Mouse (Mus musculus) stomach, postnatal 0 days (tissue): ENCODE measurements at regions not wholly inside any gene's neighbourhood (a gene's known extent, or its start where the extent isn't known, plus 50 kb on each side); places are given as distances from the start of the nearest gene placed in this dataset.

Source experiments
- ATAC-seq: fragments of 200-750 bp; cut with Nextera tagmentation; 2 replicates; pipeline ENCODE4 v1.8.0; 2017; ENCODE audit not compliant: low FRiP score, low TSS enrichment
- DNase-seq: peaks from one replicate; pipeline ENCODE4 v3.0.0-alpha.2; 2016; ENCODE audit warnings: low spot score
- H3K27ac ChIP-seq: fragments of 300-500 bp; sonication (generic); replicated peaks from 2 replicates; pipeline ENCODE4 v1.5.1; 2014; ENCODE audit warnings: mild to moderate bottlenecking, control low read depth
- H3K27me3 ChIP-seq: fragments of 300-500 bp; sonication (generic); 2 replicates; pipeline ENCODE4 v1.6.1; 2014; ENCODE audit warnings: low read length; ENCODE audit not compliant: control insufficient read depth, insufficient read depth
- H3K36me3 ChIP-seq: fragments of 300-500 bp; sonication (generic); 2 replicates; pipeline ENCODE4 v1.6.1; 2014; ENCODE audit warnings: low read length, mixed read lengths; ENCODE audit not compliant: control insufficient read depth, insufficient read depth
- H3K4me1 ChIP-seq: fragments of 300-500 bp; sonication (generic); replicated peaks from 2 replicates; pipeline ENCODE4 v1.6.1; 2014; ENCODE audit warnings: antibody characterized with exemption; ENCODE audit not compliant: control insufficient read depth, insufficient read depth
- H3K4me2 ChIP-seq: fragments of 300-500 bp; sonication (generic); replicated peaks from 2 replicates; pipeline ENCODE4 v1.6.1; 2014; ENCODE audit warnings: low read depth, mild to moderate bottlenecking, control low read depth, moderate library complexity
- H3K4me3 ChIP-seq: fragments of 300-500 bp; sonication (generic); 2 replicates; pipeline ENCODE4 v1.5.1; 2014; ENCODE audit warnings: low read depth, low read length, control low read depth
- H3K9ac ChIP-seq: fragments of 300-500 bp; sonication (generic); 2 replicates; pipeline ENCODE4 v1.6.1; 2014; ENCODE audit warnings: mild to moderate bottlenecking, low read length, control low read depth, mixed read lengths
- H3K9me3 ChIP-seq: fragments of 300-500 bp; sonication (generic); 2 replicates; pipeline ENCODE4 v1.6.1; 2016; ENCODE audit warnings: low read length; ENCODE audit not compliant: control insufficient read depth
- CTCF ChIP-seq: IDR thresholded peaks from 2 replicates; pipeline ENCODE4 v1.5.1; 2016; ENCODE audit warnings: antibody characterized with exemption, low read depth, mild to moderate bottlenecking, moderate library complexity
- EP300 ChIP-seq: optimal IDR thresholded peaks from 2 replicates; pipeline ENCODE3; 2016; ENCODE audit warnings: antibody characterized with exemption
- WGBS: fragments of 180-500 bp; shearing (Covaris S2); extraction: QIAGEN DNeasy Blood & Tissue Kit; methylation state at CpG from one replicate; pipeline ENCODE4 v1.1.7; 2014; 5-methylcytosine and 5-hydroxymethylcytosine counted together

- DNase-seq: no peak
- H3K4me2 ChIP-seq: no peak overlapping the region
- H3K4me3 ChIP-seq: no peak overlapping the region
- H3K36me3 ChIP-seq: no peaks in the 10 kb centered on the region
- peak overlapping the region; percentile 85 for H3K27ac ChIP-seq
- no peaks in the 10 kb centered on the region for H3K9me3 ChIP-seq
- peak; percentile 21; the same call in 1 of the 2 replicates for ATAC-seq
- no peak for TF ChIP-seq EP300
- no peak for TF ChIP-seq CTCF
- H3K27me3 ChIP-seq: no peaks in the 10 kb centered on the region
- WGBS: 55% methylated on average over 3 of the region's 3 CpGs
- H3K9ac ChIP-seq: no peak overlapping the region
- no peaks in the 10 kb centered on the region; the same call in 1 of the 2 replicates for H3K4me1 ChIP-seq
These were observed 107.8 kb downstream of the Edn3 start for GRCm38 (mm10) chr2:174868186-174868585.

DNA sequence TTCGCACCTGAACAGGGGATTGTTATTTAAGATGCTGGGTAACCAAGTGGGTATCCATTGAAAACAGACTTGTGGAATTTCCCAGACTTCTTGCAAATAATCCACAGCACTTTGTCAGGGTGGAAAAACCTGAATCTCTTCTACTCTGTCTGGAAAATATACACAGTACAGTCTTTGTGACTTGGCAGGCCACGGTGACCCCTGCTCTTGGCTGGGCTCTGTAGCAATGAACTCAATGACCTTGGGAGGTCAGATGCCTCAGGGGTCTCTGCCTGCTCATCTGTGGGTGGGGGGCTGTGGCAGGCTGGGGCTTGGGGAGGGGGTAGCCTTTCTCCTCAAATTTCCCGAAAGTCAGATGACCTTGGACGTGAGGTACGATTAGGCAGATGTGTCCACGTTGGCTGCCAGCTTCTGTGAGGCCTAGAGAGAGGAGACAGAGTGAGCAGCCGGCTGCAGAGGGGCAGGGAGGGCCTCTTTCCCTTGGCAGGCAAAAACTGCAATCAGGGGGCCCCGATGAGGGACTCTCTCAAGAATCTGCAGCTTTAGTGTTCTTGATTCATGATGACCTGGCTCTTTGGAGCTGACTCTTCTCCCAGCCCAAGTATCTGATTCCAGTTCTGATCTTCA lies 108.4 kb downstream of the Edn3 start:
- Histone ChIP-seq H3K36me3 (no peaks in the 10 kb centered on the region), H3K4me3 (no peak overlapping the region), H3K27me3 (no peaks in the 10 kb centered on the region), H3K9me3 (no peaks in the 10 kb centered on the region), H3K27ac (peak overlapping the region; percentile 85), H3K9ac (no peak overlapping the region), H3K4me2 (no peak overlapping the region), H3K4me1 (no peaks in the 10 kb centered on the region; the same call in 1 of the 2 replicates)
- peak; percentile 55; the same call in 1 of the 2 replicates for ATAC-seq
- DNase-seq: peak; percentile 26
- 36% methylated on average over 8 of the region's 8 CpGs for WGBS
- TF ChIP-seq CTCF (no peak), EP300 (no peak)

GRCm38 (mm10) chr2:174870284-174870683 lies 109.9 kb downstream of the Edn3 start:
- H3K27me3 ChIP-seq: no peaks in the 10 kb centered on the region

DNA sequence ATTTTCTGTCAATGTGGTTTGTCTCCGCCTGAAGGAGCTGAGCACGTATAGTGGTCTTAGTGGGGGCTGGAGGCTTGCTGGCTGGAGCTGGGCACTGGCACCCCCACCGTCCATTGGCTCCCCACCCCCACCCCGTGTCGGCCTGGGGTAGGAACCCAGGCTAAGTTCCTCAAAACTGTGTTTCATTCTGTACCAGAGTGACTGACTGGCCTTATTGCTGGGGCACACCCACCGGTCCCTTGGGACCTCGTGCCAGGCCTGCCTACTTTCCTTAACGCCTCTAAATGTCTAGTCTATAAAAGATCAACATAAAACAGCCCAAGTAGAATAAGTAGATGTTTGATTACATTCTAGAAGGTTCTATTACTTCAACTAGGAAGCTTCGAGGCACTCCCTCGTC lies 110.8 kb downstream of the Edn3 start:
- 61% methylated on average over 10 of the region's 10 CpGs for WGBS
- Histone ChIP-seq H3K4me2 (no peak overlapping the region), H3K36me3 (no peaks in the 10 kb centered on the region), H3K4me1 (no peaks in the 10 kb centered on the region; the same call in 1 of the 2 replicates), H3K4me3 (no peak overlapping the region), H3K9me3 (no peaks in the 10 kb centered on the region), H3K27me3 (no peaks in the 10 kb centered on the region), H3K9ac (no peak overlapping the region), H3K27ac (0 out of 2 replicates have a peak overlapping the region, but pooled peaks have one; percentile 40)
- TF ChIP-seq EP300: no peak
- no peak for TF ChIP-seq CTCF
- DNase-seq: no peak
- ATAC-seq: no peak

More at GRCm38 (mm10) chr2:174870284-174870683, 109.9 kb downstream of the Edn3 start:
- DNase-seq (no peak), ATAC-seq (no peak)
- peak; percentile 55 for TF ChIP-seq CTCF
- no peak for TF ChIP-seq EP300
- 84% methylated on average over 5 of the region's 5 CpGs for WGBS
- H3K27ac ChIP-seq: no peak overlapping the region
- H3K9me3 ChIP-seq: no peaks in the 10 kb centered on the region
- H3K9ac ChIP-seq: no peak overlapping the region
- H3K4me3 ChIP-seq: no peak overlapping the region
- H3K36me3 ChIP-seq: no peaks in the 10 kb centered on the region
- H3K4me2 ChIP-seq: no peak overlapping the region
- H3K4me1 ChIP-seq: no peaks in the 10 kb centered on the region; the same call in 1 of the 2 replicates

GRCm38 (mm10) chr2:174871844-174872243 lies 111.4 kb downstream of the Edn3 start:
- peak overlapping the region; percentile 40 for H3K27ac ChIP-seq

DNA sequence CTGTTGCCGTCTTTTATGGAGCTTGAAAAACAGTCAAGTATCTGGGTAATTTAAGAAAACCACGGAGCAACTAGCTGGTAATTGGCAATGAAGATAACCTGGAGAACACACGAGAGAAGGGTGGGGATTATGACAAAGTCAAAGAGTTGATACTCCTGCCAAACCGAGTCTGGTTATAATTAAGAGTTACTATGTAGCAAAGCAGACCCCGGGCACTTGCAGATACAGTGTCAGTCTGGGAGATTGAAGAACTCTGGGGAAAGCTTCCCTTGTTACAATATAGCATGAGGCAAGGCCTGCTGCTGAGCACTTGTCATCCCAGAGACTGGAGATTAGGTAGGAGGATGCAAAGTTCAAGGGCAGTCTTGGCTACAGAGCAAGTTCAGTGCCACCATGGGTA lies 116.5 kb downstream of the Edn3 start:
- TF ChIP-seq CTCF: no peak
- TF ChIP-seq EP300: no peak
- Histone ChIP-seq H3K36me3 (no peaks in the 10 kb centered on the region), H3K4me2 (no peak overlapping the region), H3K4me1 (no peaks in the 10 kb centered on the region), H3K27ac (no peak overlapping the region), H3K27me3 (no peaks in the 10 kb centered on the region), H3K9me3 (no peaks in the 10 kb centered on the region), H3K4me3 (no peak overlapping the region), H3K9ac (no peak overlapping the region)
- no peak for ATAC-seq
- DNase-seq: no peak
- WGBS: 60% methylated on average over 5 of the region's 5 CpGs

More at GRCm38 (mm10) chr2:174871844-174872243, 111.4 kb downstream of the Edn3 start:
- ATAC-seq: peak; percentile 27; the same call in 1 of the 2 replicates
- Histone ChIP-seq H3K9ac (no peak overlapping the region), H3K9me3 (no peaks in the 10 kb centered on the region), H3K4me3 (no peak overlapping the region), H3K4me2 (no peak overlapping the region), H3K4me1 (no peaks in the 10 kb centered on the region; the same call in 1 of the 2 replicates), H3K36me3 (no peaks in the 10 kb centered on the region), H3K27me3 (no peaks in the 10 kb centered on the region)
- no peak for DNase-seq
- WGBS: 45% methylated on average over 3 of the region's 3 CpGs
- TF ChIP-seq EP300 (no peak), CTCF (no peak)
